Mouse (Mus musculus): ENCODE data around the gene Rab25.

DNA sequence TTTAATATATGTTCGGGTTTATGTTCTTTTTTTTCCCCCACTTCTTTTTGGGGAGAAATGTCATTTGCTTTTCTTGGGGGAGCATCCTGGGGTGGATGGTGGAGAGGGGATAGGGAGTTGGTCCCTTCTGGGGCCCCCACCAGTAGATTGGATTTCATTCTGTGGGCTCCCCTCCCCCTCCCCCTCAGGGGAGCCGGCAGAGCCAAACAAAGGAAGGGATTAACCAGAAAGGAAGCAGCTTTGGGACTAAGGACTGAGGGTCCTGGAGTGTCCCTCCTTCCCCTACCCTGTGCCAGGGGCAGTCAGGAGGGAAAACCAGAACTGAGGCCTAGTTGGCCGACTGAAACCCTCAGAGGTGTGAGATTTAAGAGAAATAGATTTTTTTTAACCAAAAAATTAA, 8.7 kb downstream of the Rab25 start:
- no peak for TF ChIP-seq POLR2A (IDR thresholded peaks at IDR 0.05; ENCODE audit: control insufficient read depth, low read depth, low read length)
- TF ChIP-seq CTCF (IDR thresholded peaks at IDR 0.05; ENCODE audit: control insufficient read depth, insufficient read depth, insufficient replicate concordance, low read depth, low read length) = no peak

Data from testis, adult 2 months (tissue).